Mouse (Mus musculus) hematopoietic stem cell, adult 5-6 weeks (primary cell): ENCODE measurements around the gene C130026I21Rik. TPM values are rescaled to one million over a fixed set of nuclear protein-coding genes. Genes with fewer than 3 reads are reported as not detected.
"Not testable (repeated sequence)": the region's sequence is repeated elsewhere in the genome, so short reads cannot be mapped to it uniquely, and the experiment has no call there.

Experiments used
- ATAC-seq, 2 experiments: fragments of 125-278 bp in 1 of 2; replicated peaks in 1 of 2; 2 replicates each; pipeline ENCODE4 v1.8.0; 2016 to 2017; ENCODE audit warnings: inconsistent platforms in 2 of 2, mild to moderate bottlenecking in 2 of 2, moderate number of reproducible peaks in 2 of 2, low read depth in 1 of 2, moderate TSS enrichment in 1 of 2; ENCODE audit not compliant: low FRiP score in 2 of 2, poor library complexity in 2 of 2, severe bottlenecking in 2 of 2, insufficient read depth in 1 of 2, low TSS enrichment in 1 of 2
- total RNA-seq: library from RNA; stranded (forward); fragments of 172-1452, 232-1000 nt; gene quantifications from 2 replicates; pipeline ENCODE4 v1.2.3, GENCODE M21; 2017

Gene C130026I21Rik
- total RNA-seq = 15.2 and 30.6 TPM in 2 replicates

DNA sequence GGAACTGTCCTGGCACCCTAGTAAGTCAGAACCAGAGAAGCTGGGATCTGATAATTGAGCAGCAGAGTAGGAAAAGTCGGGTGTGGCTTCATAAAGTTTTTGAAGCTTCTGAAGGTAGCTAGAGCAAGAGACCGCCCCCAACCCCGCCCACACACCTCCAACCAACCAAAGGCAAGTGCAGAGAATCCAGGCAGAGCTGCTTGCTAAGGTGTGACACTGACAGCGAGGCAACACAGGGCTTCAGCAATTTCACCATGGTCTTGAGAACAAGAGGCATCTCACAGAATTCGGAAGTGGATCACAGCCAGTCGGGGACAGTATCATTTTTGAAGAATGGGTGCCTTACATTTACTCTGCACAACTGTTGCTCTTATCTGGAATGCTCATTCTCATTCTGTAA, at the start of gene C130026I21Rik:
Gene C130026I21Rik, minus strand, starts transcription at position 101 of the 400 bp plus-strand sequence.
- not testable (repeated sequence) for ATAC-seq

- not testable (repeated sequence) for ATAC-seq
Measured at GRCm38 (mm10) chr1:85287063-85287462, 16.7 kb upstream of the C130026I21Rik start.

GRCm38 (mm10) chr1:85276421-85276820, 6.1 kb upstream of the C130026I21Rik start:
- not testable (repeated sequence) for ATAC-seq

DNA sequence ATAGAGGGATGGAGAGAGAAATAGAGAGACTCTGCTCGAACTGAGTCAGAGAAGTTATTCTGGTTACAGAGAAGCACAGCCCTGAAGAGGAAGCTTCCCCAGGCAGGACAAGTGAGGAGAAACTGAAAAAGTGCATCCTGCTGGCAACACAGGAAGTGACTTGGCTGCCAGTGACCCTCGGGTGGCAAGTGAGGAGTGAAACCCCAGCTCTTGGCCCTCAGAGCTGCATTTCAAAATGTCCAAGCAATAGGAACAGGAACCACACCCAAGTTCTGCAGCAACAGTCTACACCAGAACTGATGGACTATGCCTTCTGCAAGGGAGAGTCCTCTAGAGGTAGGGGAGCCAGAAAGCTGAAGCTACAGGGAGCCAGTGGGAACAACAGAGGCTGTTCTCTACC, 11.7 kb downstream of the C130026I21Rik start:
- not testable (repeated sequence) for ATAC-seq

- not testable (repeated sequence) for ATAC-seq
Measured at GRCm38 (mm10) chr1:85255217-85255616, 15.1 kb downstream of the C130026I21Rik start.

DNA sequence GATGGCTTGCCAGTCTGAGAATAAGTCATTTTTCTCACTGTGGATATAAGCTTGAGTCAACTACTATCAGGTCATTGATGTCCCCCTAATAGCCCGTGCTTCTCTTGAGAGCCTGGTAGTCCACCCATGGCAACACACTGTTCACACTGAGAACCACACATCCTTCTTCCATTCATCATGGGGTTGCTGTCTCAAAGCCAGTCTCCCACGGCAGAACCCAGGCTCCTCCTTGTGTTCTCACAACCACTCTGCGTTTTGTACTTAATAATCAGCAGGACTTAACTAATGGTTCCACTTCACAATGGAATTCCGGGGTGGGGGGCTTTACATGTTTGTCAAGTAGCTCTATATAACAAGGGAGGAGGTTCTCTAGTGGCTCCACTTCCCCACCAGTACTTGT, 19.2 kb downstream of the C130026I21Rik start:
- not testable (repeated sequence) for ATAC-seq

GRCm38 (mm10) chr1:85248985-85249384, 21.4 kb downstream of the C130026I21Rik start:
- not testable (repeated sequence) for ATAC-seq

DNA sequence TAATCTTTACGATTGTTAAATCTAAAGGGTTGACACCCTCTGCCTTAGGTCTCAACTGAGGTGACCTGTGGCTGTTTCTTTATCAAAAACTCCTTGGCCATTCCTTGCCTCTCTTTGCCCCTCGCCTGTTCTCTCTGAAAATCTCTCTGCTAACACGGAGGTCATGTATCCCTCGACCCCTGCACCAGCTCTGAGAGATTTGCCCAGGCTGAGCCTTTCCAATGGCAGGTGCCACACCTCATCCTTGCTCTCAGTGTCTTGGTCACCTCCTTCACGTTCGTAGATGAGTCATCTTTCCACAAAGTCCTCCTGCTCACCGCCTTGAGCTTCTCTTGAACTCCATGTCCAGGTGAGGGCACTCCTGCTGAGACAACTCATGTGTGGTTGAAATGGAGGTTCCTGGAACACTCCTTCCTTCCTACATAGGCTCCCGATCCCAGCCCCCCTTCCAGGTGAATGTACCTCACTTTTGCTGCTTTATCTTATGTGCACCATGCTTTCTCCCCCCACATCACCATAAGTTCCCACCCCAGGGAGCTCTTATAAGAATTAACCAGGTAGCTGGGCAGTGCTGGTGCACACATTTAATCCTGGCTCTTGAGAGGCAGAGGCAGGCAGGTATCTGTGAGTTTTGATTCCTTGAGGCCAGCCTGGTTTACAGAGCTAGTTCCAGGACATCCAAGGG, 23.4 kb downstream of the C130026I21Rik start:
- ATAC-seq = not testable (repeated sequence)

GRCm38 (mm10) chr1:85246266-85246665, 24.1 kb downstream of the C130026I21Rik start:
- not testable (repeated sequence) for ATAC-seq

- not testable (repeated sequence) for ATAC-seq
Measured at GRCm38 (mm10) chr1:85244941-85245340, 25.4 kb downstream of the C130026I21Rik start.

DNA sequence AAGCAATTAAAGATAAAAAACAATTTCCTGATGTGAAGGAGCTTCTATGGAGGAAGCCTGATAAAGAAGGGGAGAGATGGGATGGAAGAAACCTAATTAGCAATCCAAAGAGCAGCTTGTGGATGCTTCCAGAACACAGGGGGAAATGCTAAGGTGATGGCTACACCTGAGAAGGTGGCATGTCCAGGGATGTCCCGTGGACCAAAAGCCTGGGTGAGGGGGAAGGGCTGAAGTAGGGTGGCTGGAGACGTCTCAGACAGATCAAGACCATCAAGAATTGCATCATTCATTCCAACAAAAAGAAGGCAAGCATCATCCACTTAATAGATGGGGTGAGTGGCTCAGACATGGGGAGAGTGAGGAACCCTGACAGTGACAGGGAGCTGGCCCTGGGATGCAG, 27.3 kb downstream of the C130026I21Rik start:
- not testable (repeated sequence) for ATAC-seq

DNA sequence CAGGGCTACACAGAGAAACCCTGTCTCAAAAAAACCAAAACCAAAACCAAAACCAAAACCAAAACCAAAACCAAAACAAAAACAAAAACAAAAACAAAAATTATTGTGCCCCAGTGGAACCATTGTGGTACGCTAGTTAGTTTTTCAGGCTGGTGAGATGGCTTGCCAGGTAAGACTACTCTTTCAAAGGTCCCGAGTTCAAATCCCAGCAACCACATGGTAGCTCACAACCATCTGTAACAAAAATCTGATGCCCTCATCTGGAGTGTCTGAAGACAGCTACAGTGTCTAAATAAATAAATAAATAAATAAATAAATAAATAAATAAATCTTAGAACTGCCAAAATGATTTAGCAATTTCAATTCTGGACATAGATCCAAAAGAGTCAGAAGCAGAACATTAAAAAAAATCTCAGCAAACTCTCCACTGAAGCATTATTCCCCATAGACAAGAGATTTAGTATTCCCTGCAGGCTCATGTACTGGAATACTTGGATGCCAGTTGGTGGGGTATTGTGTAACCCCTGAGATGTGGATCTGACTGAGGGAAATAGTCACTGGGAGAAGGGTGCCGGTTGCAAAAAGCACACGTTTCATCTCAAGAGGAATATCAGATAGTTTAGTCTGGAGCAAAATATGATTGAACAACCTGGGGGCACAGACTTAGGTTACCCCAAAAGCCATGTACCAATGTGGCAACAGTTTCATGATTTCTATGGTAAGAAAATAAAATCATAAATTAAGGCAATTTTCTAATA, 31.2 kb downstream of the C130026I21Rik start:
- ATAC-seq = not testable (repeated sequence)

GRCm38 (mm10) chr1:85206531-85206930, 63.8 kb downstream of the C130026I21Rik start:
- ATAC-seq = not testable (repeated sequence)

- not testable (repeated sequence) for ATAC-seq
Measured at GRCm38 (mm10) chr1:85199523-85199922, 70.8 kb downstream of the C130026I21Rik start.

- not testable (repeated sequence) for ATAC-seq
Measured at GRCm38 (mm10) chr1:85198647-85199350, 71.6 kb downstream of the C130026I21Rik start.

DNA sequence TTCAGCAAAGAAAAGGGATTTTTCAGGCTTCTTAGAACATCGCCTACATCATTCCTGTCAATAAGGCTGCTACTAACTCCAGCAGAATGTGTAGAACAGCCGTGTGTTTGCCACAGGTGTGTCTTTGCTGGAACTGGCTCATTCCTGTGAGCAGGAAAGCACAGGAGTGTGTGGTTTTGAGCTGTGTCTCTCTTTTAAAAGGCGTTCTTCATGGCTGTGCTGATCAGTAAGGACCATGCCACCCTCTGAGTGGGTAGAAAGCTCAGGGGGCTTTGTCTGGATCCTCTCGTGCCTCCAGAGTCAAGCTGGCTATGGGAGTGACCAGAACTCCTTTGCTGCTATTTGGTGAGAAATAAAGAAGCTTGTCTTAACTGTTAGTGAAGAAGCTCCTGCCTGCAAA, 73.6 kb downstream of the C130026I21Rik start:
- not testable (repeated sequence) for ATAC-seq

DNA sequence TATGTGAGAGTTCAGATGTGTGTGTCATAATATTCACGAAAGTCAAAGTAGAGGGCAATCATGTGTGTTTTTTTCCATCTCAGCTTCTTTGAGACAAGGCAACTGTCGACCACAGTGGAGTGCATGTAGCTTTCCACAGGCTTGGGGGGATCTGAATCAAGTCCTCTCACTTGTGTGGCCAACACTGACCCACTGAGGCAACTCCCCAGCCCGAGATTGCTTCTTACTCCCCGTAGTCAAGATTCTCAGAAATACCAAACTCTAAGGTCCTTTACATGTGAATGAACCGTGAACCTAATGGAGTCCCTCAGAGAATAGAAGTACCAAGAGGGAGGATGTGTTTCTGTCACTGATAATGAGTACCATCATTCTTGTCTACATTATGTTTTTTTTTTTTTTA, 76.6 kb downstream of the C130026I21Rik start:
- ATAC-seq = not testable (repeated sequence)

GRCm38 (mm10) chr1:85181981-85182380, 88.4 kb downstream of the C130026I21Rik start:
- not testable (repeated sequence) for ATAC-seq
